Mouse (Mus musculus): ENCODE measurements around the gene Pdia3. TPM values are rescaled to one million over a fixed set of nuclear protein-coding genes. Genes with fewer than 3 reads are reported as not detected.
"Not testable (repeated sequence)": the region's sequence is repeated elsewhere in the genome, so short reads cannot be mapped to it uniquely, and the experiment has no call there.

Pdia3 gene
- polyA plus RNA-seq, 1 experiment = 223 TPM

DNA sequence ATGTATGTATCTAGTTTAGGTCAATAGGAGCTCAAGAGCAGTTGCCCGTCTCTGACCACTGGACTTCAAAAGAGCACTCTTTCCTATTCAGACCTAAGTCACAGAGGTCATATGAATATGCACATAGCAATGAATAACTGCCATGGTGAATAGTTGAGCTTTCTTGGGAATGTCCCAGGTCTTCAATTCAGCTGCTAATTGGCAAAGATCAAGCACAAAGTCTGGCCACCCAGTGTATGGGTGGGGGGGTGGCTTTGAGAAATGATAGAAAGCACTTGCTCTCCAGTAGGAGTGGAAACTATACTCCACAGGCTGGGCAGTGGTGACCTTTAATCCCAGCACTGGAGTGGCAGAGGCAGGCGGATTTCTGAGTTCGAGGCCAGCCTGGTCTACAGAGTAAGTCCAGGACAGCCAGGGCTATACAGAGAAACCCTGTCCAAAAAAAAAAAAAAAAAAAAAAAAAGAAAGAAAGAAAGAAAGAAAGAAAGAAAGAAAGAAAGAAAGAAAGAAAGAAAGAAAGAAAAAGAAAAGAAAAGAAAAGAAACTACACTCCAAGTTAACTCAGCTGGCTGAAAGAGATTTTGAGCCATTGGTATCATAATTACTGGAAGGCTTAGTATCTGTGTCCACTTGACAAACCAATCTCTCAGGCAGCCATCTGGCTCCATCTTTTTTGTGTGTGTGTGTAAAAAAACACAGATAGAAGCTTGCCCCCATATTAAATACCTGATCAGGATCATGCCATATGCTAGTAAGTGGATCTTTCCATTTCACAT, 64.1 kb downstream of the Pdia3 start:
- Histone ChIP-seq H3K27ac (ENCODE audit: control insufficient read depth, insufficient read depth, low read depth, low read length) (no peak overlapping the region), H3K36me3 (ENCODE audit: control insufficient read depth, insufficient read depth, low read length) (no peaks in the 10 kb centered on the region), H3K4me1 (ENCODE audit: control insufficient read depth, insufficient read depth, low read length) (peaks cover 2% of the 10 kb centered on the region; the same call in 1 of the 2 replicates), H3K27me3 (ENCODE audit: control insufficient read depth, insufficient read depth, low read length) (no peaks in the 10 kb centered on the region), H3K4me3 (ENCODE audit: control insufficient read depth, low read depth, low read length) (no peak overlapping the region)
- TF ChIP-seq POLR2A (IDR thresholded peaks at IDR 0.05; ENCODE audit: control insufficient read depth, low read depth, low read length) (no peak), CTCF (IDR thresholded peaks at IDR 0.05; ENCODE audit: control insufficient read depth, insufficient read depth, insufficient replicate concordance, low read depth, low read length) (no peak)

DNA sequence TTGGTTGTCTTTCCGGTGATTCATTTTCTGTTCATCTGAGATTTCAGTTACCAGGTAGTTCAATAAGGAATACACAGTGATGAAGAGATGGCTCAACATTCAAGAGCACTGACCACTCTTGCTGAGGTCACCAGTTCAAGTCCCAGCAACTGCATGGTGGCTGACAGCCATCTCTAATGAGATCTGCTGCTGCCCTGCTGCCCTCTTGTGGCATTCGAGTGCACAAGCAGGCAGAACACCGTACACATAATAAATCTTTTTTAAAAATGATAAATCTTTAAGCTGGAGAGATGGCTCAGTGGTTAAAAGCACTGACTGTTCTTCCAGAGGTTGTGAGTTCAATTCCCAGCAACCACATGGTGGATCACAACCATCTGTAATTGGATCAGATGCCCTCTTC, 66.9 kb downstream of the Pdia3 start:
- no peak overlapping the region for H3K27ac ChIP-seq (ENCODE audit: control insufficient read depth, insufficient read depth, low read depth, low read length)
- H3K27me3 ChIP-seq (ENCODE audit: control insufficient read depth, insufficient read depth, low read length) = no peaks in the 10 kb centered on the region
- TF ChIP-seq POLR2A (IDR thresholded peaks at IDR 0.05; ENCODE audit: control insufficient read depth, low read depth, low read length) (no peak), CTCF (IDR thresholded peaks at IDR 0.05; ENCODE audit: control insufficient read depth, insufficient read depth, insufficient replicate concordance, low read depth, low read length) (peak; percentile 55; the same call in 1 of the 2 replicates)
- no peak overlapping the region for H3K4me3 ChIP-seq (ENCODE audit: control insufficient read depth, low read depth, low read length)
- peaks cover 2% of the 10 kb centered on the region; the same call in 1 of the 2 replicates for H3K4me1 ChIP-seq (ENCODE audit: control insufficient read depth, insufficient read depth, low read length)
- no peaks in the 10 kb centered on the region for H3K36me3 ChIP-seq (ENCODE audit: control insufficient read depth, insufficient read depth, low read length)

DNA sequence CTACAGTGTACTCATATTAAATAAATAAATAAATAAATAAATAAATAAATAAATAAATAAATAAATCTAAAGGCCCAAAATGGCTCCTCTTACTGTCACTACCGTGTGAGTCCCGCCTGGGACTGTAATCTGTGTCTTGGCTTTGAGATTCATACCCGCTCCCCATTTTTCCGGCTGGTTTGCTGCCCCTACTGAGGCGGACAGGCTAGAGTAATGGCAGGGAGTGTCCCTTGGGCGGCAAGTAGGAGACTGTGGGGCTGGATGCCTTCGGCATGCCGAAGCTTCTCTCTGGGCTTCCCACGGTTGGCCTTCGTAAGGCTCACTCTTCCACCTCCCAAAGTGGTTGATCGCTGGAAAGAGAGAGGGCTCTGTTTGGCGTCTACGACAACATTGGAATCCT, 67.3 kb downstream of the Pdia3 start:
- H3K27ac ChIP-seq (ENCODE audit: control insufficient read depth, insufficient read depth, low read depth, low read length); H3K4me1 ChIP-seq (ENCODE audit: control insufficient read depth, insufficient read depth, low read length); H3K27me3 ChIP-seq (ENCODE audit: control insufficient read depth, insufficient read depth, low read length); H3K36me3 ChIP-seq (ENCODE audit: control insufficient read depth, insufficient read depth, low read length); H3K4me3 ChIP-seq (ENCODE audit: control insufficient read depth, low read depth, low read length): not testable (repeated sequence)

DNA sequence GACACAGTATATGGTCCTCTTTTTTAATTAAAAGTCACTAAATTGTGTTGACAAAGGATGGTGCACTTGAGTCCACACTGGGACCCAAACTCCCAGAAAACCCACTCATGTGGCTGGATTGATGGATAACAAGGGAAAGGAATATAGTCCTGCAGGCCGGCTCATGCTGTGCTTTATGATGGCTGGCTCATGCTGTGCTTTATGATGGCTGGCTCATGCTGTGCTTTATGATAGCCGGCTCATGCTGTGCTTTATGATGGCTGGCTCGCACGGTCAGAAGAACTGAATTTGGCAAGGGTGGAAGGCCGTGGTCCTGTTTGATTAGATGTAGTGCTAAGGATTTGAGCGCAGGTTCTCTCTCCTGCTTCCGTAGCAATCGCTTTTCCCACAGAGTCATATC, 70.0 kb downstream of the Pdia3 start:
- no peak overlapping the region for H3K27ac ChIP-seq (ENCODE audit: control insufficient read depth, insufficient read depth, low read depth, low read length)
- H3K27me3 ChIP-seq (ENCODE audit: control insufficient read depth, insufficient read depth, low read length) = no peaks in the 10 kb centered on the region
- H3K4me3 ChIP-seq (ENCODE audit: control insufficient read depth, low read depth, low read length) = no peak overlapping the region
- peaks cover 2% of the 10 kb centered on the region; the same call in 1 of the 2 replicates for H3K4me1 ChIP-seq (ENCODE audit: control insufficient read depth, insufficient read depth, low read length)
- TF ChIP-seq CTCF (IDR thresholded peaks at IDR 0.05; ENCODE audit: control insufficient read depth, insufficient read depth, insufficient replicate concordance, low read depth, low read length) (no peak), POLR2A (IDR thresholded peaks at IDR 0.05; ENCODE audit: control insufficient read depth, low read depth, low read length) (no peak)
- H3K36me3 ChIP-seq (ENCODE audit: control insufficient read depth, insufficient read depth, low read length) = no peaks in the 10 kb centered on the region

DNA sequence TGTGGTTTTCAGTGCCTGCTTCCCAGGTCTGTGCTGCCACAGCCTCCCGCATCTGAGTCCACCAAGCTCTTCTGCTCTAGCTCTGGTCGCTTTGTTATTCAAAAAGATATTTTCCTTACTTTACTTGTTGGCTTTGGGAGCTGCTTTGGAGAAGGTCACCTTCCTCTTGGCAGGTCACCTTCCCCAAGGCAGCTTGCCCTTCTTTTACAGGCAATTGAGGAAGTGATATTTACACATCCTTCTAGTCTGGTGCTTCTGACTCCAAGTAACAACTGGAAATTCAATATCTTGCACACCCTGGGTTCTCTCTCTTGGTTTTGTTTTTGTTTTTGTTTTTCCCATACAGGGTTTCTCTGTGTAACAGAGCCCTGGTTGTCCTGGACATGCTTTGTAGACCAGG, 70.8 kb downstream of the Pdia3 start:
- H3K4me3 ChIP-seq (ENCODE audit: control insufficient read depth, low read depth, low read length); H3K4me1 ChIP-seq (ENCODE audit: control insufficient read depth, insufficient read depth, low read length); H3K27me3 ChIP-seq (ENCODE audit: control insufficient read depth, insufficient read depth, low read length); H3K27ac ChIP-seq (ENCODE audit: control insufficient read depth, insufficient read depth, low read depth, low read length); H3K36me3 ChIP-seq (ENCODE audit: control insufficient read depth, insufficient read depth, low read length): not testable (repeated sequence)

Other genes with a start within 250 kb of the Pdia3 start
- 36.3 and 37.0 TPM in 2 replicates for gene Tubgcp4, start 243.1 kb upstream of the Pdia3 start, polyA plus RNA-seq (2012; rRNA removed)
- 2.4 and 2.8 TPM in 2 replicates for gene Zscan29, start 242.7 kb upstream of the Pdia3 start, polyA plus RNA-seq (2012; rRNA removed)
- gene Trp53bp1, start 142.4 kb upstream of the Pdia3 start, polyA plus RNA-seq (2012; rRNA removed) = 57.6 and 58.2 TPM in 2 replicates
- 1.2 and 1.6 TPM in 2 replicates for gene Map1a, start 124.2 kb upstream of the Pdia3 start, polyA plus RNA-seq (2012; rRNA removed)
- gene Ppip5k1, start 58.4 kb upstream of the Pdia3 start, polyA plus RNA-seq (2012; rRNA removed) = 29.7 and 33.1 TPM in 2 replicates
- 0.31 and 1.1 TPM in 2 replicates for gene Ckmt1, start 56.1 kb upstream of the Pdia3 start, polyA plus RNA-seq (2012; rRNA removed)
- gene Strc, start 26.6 kb upstream of the Pdia3 start, polyA plus RNA-seq (2012; rRNA removed) = 0.11 and 0.12 TPM in 2 replicates
- gene Catsper2, start within 50 bp of the Pdia3 start, polyA plus RNA-seq (2012; rRNA removed) = 111 and 151 TPM in 2 replicates
- gene Ell3, start 30.5 kb downstream of the Pdia3 start, polyA plus RNA-seq (2012; rRNA removed) = 4.9 and 5.8 TPM in 2 replicates
- 192 and 208 TPM in 2 replicates for gene Serf2, start 35.4 kb downstream of the Pdia3 start, polyA plus RNA-seq (2012; rRNA removed)
- 6.6 and 12.2 TPM in 2 replicates for gene Hypk, start 39.5 kb downstream of the Pdia3 start, polyA plus RNA-seq (2012; rRNA removed)
- gene Serinc4, start 43.0 kb downstream of the Pdia3 start, polyA plus RNA-seq (2012; rRNA removed) = 3.1 and 4.4 TPM in 2 replicates
- gene Mfap1b, start 60.3 kb downstream of the Pdia3 start, polyA plus RNA-seq (2012; rRNA removed) = 4.0 and 4.5 TPM in 2 replicates
- gene Mfap1a, start 92.9 kb downstream of the Pdia3 start, polyA plus RNA-seq (2012; rRNA removed) = 3.3 and 4.1 TPM in 2 replicates
- 1.7 TPM in 2 replicates for gene Wdr76, start 92.9 kb downstream of the Pdia3 start, polyA plus RNA-seq (2012; rRNA removed)